Mouse (Mus musculus): Measurements from ENCODE around the gene Prkd2. TPM values are rescaled to one million over a fixed set of nuclear protein-coding genes. Genes with fewer than 3 reads are reported as not detected.
A peak's percentile ranks its signal among the peaks of the same experiment; 100 is the strongest.

Gene Prkd2
- polyA plus RNA-seq, 1 experiment = 0.66 TPM

- no peaks in the 10 kb centered on the region for H3K36me3 ChIP-seq (ENCODE audit: control insufficient read depth)
- H3K9me3 ChIP-seq (ENCODE audit: control insufficient read depth, low read length) = peaks cover under 1% of the 10 kb centered on the region
- no peak for TF ChIP-seq GATA1 (IDR thresholded peaks at IDR 0.05; ENCODE audit: low read length)
- no peak for TF ChIP-seq TAL1 (IDR thresholded peaks at IDR 0.05; ENCODE audit: low read length)
- H3K27me3 ChIP-seq (ENCODE audit: control insufficient read depth) = peaks cover 86% of the 10 kb centered on the region
- H3K4me1 ChIP-seq (ENCODE audit: control insufficient read depth) = peaks cover 24% of the 10 kb centered on the region
- H3K4me3 ChIP-seq (replicated peaks) = peak within 1 kb of the TSS; percentile 38
Observed at GRCm38 (mm10) chr7:16891641-16892351, 49.1 kb downstream of the Prkd2 start, which contains the start of gene Gng8. Gene Gng8 (plus strand): TSS chr7:16891786.

- H3K9me3 ChIP-seq (ENCODE audit: control insufficient read depth, low read length) = no peaks in the 10 kb centered on the region
- peaks cover 24% of the 10 kb centered on the region for H3K4me1 ChIP-seq (ENCODE audit: control insufficient read depth)
- H3K27me3 ChIP-seq (ENCODE audit: control insufficient read depth) = peaks cover 80% of the 10 kb centered on the region
- H3K36me3 ChIP-seq (ENCODE audit: control insufficient read depth) = no peaks in the 10 kb centered on the region
- no peak for TF ChIP-seq GATA1 (IDR thresholded peaks at IDR 0.05; ENCODE audit: low read length)
- peak overlapping the region; percentile 38 for H3K4me3 ChIP-seq (replicated peaks)
Observed at GRCm38 (mm10) chr7:16892352-16892730, 49.6 kb downstream of the Prkd2 start.

GRCm38 (mm10) chr7:16893612-16894011, 50.9 kb downstream of the Prkd2 start:
- Histone ChIP-seq H3K4me1 (ENCODE audit: control insufficient read depth) (peaks cover 24% of the 10 kb centered on the region), H3K9me3 (ENCODE audit: control insufficient read depth, low read length) (no peaks in the 10 kb centered on the region), H3K36me3 (ENCODE audit: control insufficient read depth) (no peaks in the 10 kb centered on the region), H3K27me3 (ENCODE audit: control insufficient read depth) (peaks cover 68% of the 10 kb centered on the region), H3K4me3 (replicated peaks) (no peak overlapping the region)
- no peak for TF ChIP-seq TAL1 (IDR thresholded peaks at IDR 0.05; ENCODE audit: low read length)
- no peak for TF ChIP-seq GATA1 (IDR thresholded peaks at IDR 0.05; ENCODE audit: low read length)

- no peak for TF ChIP-seq TAL1 (IDR thresholded peaks at IDR 0.05; ENCODE audit: low read length)
- no peak for TF ChIP-seq GATA1 (IDR thresholded peaks at IDR 0.05; ENCODE audit: low read length)
- Histone ChIP-seq H3K36me3 (ENCODE audit: control insufficient read depth) (no peaks in the 10 kb centered on the region), H3K27me3 (ENCODE audit: control insufficient read depth) (peaks cover 65% of the 10 kb centered on the region), H3K4me3 (replicated peaks) (no peak overlapping the region), H3K9me3 (ENCODE audit: control insufficient read depth, low read length) (no peaks in the 10 kb centered on the region), H3K4me1 (ENCODE audit: control insufficient read depth) (peaks cover 24% of the 10 kb centered on the region)
Observed at GRCm38 (mm10) chr7:16894279-16894678, 51.6 kb downstream of the Prkd2 start.

- H3K36me3 ChIP-seq (ENCODE audit: control insufficient read depth) = no peaks in the 10 kb centered on the region
- peaks cover 64% of the 10 kb centered on the region for H3K27me3 ChIP-seq (ENCODE audit: control insufficient read depth)
- TF ChIP-seq GATA1 (IDR thresholded peaks at IDR 0.05; ENCODE audit: low read length) = no peak
- TF ChIP-seq TAL1 (IDR thresholded peaks at IDR 0.05; ENCODE audit: low read length) = no peak
- H3K4me3 ChIP-seq (replicated peaks) = no peak overlapping the region
- H3K4me1 ChIP-seq (ENCODE audit: control insufficient read depth) = peaks cover 24% of the 10 kb centered on the region
- no peaks in the 10 kb centered on the region for H3K9me3 ChIP-seq (ENCODE audit: control insufficient read depth, low read length)
Observed at GRCm38 (mm10) chr7:16895000-16895399, 52.3 kb downstream of the Prkd2 start.

GRCm38 (mm10) chr7:16895511-16895910, 52.8 kb downstream of the Prkd2 start:
- Histone ChIP-seq H3K36me3 (ENCODE audit: control insufficient read depth) (no peaks in the 10 kb centered on the region), H3K9me3 (ENCODE audit: control insufficient read depth, low read length) (no peaks in the 10 kb centered on the region), H3K27me3 (ENCODE audit: control insufficient read depth) (peaks cover 60% of the 10 kb centered on the region), H3K4me1 (ENCODE audit: control insufficient read depth) (peaks cover 24% of the 10 kb centered on the region), H3K4me3 (replicated peaks) (no peak overlapping the region)
- TF ChIP-seq GATA1 (IDR thresholded peaks at IDR 0.05; ENCODE audit: low read length) = no peak
- TF ChIP-seq TAL1 (IDR thresholded peaks at IDR 0.05; ENCODE audit: low read length) = no peak

GRCm38 (mm10) chr7:16900526-16900925, 57.8 kb downstream of the Prkd2 start:
- H3K4me1 ChIP-seq (ENCODE audit: control insufficient read depth) = peaks cover 8% of the 10 kb centered on the region
- TF ChIP-seq TAL1 (IDR thresholded peaks at IDR 0.05; ENCODE audit: low read length) (no peak), GATA1 (IDR thresholded peaks at IDR 0.05; ENCODE audit: low read length) (no peak)

GRCm38 (mm10) chr7:16903439-16903955, 60.8 kb downstream of the Prkd2 start:
- Histone ChIP-seq H3K36me3 (ENCODE audit: control insufficient read depth) (no peaks in the 10 kb centered on the region), H3K4me1 (ENCODE audit: control insufficient read depth) (peaks cover 18% of the 10 kb centered on the region), H3K27me3 (ENCODE audit: control insufficient read depth) (peaks cover 37% of the 10 kb centered on the region), H3K4me3 (replicated peaks) (no peak overlapping the region), H3K9me3 (ENCODE audit: control insufficient read depth, low read length) (no peaks in the 10 kb centered on the region)
- TF ChIP-seq TAL1 (IDR thresholded peaks at IDR 0.05; ENCODE audit: low read length) (no peak), GATA1 (IDR thresholded peaks at IDR 0.05; ENCODE audit: low read length) (no peak)

More at GRCm38 (mm10) chr7:16900526-16900925, 57.8 kb downstream of the Prkd2 start:
- H3K36me3 ChIP-seq (ENCODE audit: control insufficient read depth) = no peaks in the 10 kb centered on the region
- peaks cover 19% of the 10 kb centered on the region for H3K27me3 ChIP-seq (ENCODE audit: control insufficient read depth)
- H3K9me3 ChIP-seq (ENCODE audit: control insufficient read depth, low read length) = no peaks in the 10 kb centered on the region
- no peak overlapping the region for H3K4me3 ChIP-seq (replicated peaks)

- H3K27me3 ChIP-seq (ENCODE audit: control insufficient read depth) = peaks cover 42% of the 10 kb centered on the region
- TF ChIP-seq TAL1 (IDR thresholded peaks at IDR 0.05; ENCODE audit: low read length) = no peak
- TF ChIP-seq GATA1 (IDR thresholded peaks at IDR 0.05; ENCODE audit: low read length) = no peak
- H3K9me3 ChIP-seq (ENCODE audit: control insufficient read depth, low read length) = no peaks in the 10 kb centered on the region
- no peaks in the 10 kb centered on the region for H3K36me3 ChIP-seq (ENCODE audit: control insufficient read depth)
- H3K4me3 ChIP-seq (replicated peaks) = no peak overlapping the region
- peaks cover 18% of the 10 kb centered on the region for H3K4me1 ChIP-seq (ENCODE audit: control insufficient read depth)
Observed at GRCm38 (mm10) chr7:16904120-16904675, 61.5 kb downstream of the Prkd2 start.

Data from erythroblast, embryonic 14.5 days (primary cell).